Mouse (Mus musculus) right cerebral cortex, postnatal 25 days (tissue): ENCODE data around the gene Eng.
A peak's percentile ranks its signal among the peaks of the same experiment; 100 is the strongest.

Experiments used
- DNase-seq: peaks from one replicate; pipeline ENCODE4 v3.0.0; 2022

Gene Eng

DNA sequence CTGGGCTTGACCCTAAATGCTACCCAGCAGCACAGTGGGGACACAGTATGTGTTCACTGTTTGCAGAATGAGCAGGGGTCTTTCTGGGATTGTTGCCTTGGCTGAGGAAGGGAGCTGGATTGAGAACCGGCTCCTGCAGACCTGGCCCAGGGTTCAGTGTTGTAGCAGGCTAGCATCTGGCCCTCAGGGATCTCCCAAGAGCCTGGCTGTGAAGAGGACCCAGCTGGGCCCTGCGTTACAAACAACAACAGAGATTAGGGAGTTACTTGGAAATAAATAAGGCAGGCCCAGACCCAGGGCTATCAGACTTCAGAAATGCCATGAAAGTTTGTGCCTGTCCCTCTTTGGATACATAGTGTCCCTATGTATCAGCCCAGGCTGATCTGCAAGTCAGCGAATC lies 748 bp upstream of the Eng start:
- DNase-seq: no peak

DNA sequence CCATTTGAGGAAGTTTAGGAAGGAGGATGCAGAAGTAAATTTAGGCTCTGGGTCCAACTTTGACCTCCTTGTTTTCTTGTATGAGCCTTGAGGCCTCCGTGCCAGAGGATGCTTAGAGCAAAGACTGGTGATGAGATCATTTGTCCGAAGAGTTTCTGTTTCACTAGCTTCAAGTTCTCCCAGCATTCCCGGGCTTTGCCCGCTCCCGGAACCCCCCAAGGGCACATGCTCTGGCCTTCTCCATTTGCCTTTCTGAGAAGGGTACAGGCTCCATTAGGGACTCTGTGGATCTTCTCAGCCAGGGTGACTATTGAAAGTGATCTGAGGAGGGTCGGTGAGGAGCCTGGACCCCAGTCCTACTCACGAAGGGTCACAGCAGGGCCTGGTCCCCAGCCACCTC lies 971 bp downstream of the Eng start:
- no peak for DNase-seq

DNA sequence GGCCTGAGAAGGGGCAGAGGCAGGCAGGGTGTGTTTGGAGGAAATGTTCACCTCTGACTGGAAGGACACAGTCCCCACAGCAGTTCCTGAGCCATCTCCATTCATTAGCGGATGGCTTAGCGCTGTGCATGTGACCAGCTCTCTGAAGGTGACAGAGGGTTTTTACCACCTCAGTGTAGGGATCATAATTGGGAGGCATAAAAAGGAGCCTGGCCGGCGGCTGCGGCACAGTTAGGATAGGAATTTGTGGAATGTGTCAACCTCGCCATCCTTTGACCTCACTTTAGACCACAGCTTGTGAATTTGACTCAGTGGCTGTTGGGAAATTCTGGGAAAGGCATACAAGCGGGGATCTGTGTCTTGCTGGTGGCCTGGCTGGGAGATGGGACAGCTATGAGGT lies 7.4 kb downstream of the Eng start:
- no peak for DNase-seq

DNA sequence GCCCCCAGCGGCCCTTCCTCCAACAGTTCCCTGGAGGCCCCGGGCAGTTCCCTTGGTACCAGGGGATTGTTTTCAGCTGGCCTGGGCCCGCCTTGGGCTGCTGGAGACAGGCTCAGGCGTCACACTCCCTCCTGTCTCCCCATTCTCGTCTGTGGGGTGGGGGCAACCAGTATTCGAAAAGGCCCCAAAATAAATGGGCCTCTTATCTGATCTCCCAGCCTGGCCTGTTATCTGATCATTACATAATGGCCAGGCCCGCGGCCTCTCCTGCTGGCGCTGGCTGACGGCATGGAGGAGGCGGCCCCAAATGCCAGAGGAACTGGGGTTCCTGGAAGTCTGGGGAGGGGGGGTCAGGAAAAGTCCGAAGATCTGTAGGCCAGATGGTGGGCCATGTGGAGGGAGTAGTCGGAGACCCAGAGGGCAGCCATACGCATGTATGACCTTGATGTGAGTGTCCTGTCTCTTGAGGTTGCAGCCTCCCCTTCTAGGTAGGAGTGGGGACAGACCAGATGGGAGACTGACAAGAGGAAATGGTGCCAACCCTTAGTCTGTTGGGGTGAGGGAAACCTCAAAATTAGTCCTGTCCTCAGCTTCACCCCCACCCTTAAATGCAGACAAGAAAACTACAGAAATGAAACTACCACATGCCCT lies 8.5 kb downstream of the Eng start:
- DNase-seq: no peak

DNA sequence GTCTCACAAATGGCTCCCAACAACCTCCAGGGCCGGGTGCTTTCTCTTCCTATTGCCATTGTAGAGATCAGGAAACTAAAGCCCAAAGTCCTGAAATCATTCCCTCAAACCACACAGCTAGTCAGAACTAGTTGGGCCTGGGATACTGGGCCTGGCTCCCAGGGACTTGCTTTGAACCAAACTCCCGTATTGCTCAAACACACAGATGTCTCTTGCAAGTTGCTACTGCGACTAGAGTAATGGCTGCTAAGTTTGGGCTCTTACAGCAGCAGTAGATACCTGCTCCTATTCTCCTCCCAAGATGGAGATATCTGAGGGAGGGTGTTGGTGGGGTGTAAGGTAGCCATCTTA lies 9.0 kb downstream of the Eng start:
- no peak for DNase-seq

DNA sequence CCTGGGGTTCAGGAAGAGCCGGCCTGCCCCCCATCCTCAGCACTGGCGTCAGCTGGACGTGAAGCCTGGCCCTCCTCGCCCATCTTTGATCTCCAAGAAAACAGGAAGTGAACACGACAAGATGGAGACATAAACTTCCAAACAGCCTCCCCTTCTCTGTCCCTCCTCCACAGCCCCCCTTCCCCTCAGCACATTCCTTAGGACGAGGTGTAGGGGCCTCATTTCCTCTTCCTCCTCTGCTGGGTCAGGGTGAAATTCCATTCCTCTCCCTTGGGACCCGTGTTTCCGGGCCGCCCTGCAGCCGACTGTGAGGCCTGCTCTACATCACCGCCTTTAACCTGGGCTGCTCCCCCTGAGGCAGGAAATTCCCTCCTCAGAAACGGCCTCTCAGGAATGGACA lies 9.4 kb downstream of the Eng start:
- no peak for DNase-seq

- DNase-seq: no peak
These were observed 12.5 kb downstream of the Eng start for GRCm38 (mm10) chr2:32658873-32659272.

DNA sequence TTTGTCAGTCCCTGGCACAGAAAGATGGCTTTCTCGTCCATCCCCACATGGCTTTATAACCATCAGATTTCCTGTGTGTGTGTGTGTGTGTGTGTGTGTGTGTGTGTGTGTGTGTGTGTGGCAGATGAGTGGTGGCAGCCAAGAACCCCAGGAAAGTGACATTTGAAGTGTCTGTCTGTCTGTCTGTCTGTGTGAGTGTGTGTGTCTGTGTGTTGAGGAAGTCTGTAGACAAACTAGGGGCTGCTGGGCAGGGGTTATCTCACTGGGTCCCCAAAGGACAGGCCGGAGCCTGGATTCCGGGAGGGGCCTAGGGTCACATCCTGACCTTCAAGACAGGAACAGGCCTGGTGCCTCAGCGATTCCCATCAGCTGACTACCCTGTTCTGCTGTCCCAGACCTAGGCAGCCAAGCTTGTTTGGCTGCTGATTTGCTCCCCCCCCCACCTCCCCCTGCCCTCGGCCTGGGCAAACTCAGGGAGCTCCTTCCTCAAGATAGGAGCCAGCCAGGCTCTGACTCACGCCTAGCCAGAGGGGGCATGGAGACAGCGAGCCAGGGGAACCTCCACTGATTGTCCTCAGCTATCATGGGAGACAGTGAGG lies 15.2 kb downstream of the Eng start:
- no peak for DNase-seq

GRCm38 (mm10) chr2:32662291-32662690 lies 15.9 kb downstream of the Eng start:
- DNase-seq: no peak

DNA sequence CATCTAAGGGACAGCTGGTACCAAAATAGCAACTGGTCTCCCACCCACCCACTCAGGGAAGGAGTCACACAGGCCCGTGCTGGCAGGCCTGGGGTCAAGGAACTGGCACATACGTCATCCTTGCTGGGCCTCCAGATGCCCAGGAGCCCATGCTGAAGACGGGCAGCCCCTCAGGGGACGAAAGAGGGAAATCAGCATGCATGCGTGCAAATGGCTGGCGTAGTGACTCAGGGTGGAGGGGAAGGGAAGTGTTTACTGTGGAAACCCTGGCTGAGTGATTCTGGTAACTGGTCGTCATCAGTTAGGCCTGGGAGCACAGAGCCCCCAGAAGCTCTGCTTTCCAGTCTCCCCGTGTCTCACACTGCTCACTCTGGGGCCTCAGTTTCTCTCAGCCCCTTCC lies 18.9 kb downstream of the Eng start:
- DNase-seq: no peak

DNA sequence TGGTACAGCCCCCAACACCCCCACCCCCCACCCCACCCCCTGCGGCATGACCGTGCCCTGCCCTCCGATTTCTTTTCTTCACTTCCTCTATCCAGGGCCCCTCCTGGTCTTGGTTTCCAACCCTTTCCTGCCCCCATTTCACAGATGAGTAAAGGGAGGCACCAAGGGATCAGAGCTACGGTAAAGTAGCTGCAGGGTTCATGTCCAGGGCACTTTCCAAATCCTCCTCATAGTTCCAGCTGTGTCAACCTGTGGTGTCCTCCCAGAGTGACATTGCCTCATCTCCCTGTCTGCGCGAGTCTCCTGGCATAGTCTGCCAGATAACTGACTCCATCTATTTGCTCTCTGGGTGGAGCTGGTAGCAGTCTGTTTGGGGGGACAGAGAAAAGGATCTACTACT lies 19.5 kb downstream of the Eng start:
- DNase-seq: no peak

- no peak for DNase-seq
These were observed 21.4 kb downstream of the Eng start for GRCm38 (mm10) chr2:32667775-32668174.

DNA sequence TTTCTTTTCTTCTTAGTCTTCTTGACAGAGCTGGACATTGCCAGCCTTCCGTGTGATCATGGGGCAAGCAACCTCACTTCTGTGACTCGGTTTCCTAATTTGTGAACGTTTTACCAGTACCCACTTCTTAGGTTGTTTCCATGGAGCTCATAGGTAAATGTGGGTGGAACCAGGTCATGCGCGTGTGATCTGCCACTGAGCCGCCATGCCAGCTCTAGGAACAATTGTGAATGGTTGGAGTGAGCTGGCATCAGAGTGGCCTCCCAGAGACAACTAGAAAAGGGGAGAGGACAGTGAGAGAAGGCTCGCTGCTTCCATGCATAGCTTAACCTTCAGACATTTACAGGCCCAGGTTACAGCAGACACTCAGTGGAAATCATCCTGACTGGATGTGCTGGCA lies 21.8 kb downstream of the Eng start:
- no peak for DNase-seq

GRCm38 (mm10) chr2:32669876-32670275 lies 23.5 kb downstream of the Eng start:
- DNase-seq: no peak

GRCm38 (mm10) chr2:32671147-32671546 lies 24.8 kb downstream of the Eng start:
- DNase-seq: no peak

DNA sequence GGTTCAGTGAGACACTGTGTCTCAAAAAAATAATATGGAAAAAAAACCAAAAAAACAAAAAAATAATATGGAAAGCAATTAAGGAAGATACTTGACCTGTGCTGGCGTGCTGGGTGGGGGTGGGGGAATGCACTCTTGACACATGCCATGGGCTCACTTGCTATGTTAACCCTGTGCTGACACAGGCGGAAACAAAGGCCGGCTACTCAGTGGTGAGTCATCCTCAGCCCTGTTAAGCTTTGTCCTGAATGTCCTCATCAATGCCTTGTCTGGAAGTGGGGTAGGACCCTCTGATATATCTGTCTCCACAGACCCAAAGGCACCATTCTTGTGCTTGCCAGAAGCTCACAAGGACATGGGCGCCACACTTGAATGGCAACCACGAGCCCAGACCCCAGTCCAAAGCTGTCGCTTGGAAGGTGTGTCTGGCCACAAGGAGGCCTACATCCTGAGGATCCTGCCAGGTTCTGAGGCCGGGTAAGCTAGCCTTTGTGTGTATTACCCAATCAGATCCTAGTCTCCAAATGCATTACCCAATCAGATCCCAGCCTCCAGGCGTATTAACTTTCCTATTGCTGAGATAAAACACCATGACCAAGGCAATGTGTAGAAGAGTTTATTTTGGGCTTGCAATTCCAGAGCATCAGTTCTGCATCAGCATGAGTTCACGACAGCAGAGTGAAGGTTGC lies 25.7 kb downstream of the Eng start:
- DNase-seq: no peak

DNA sequence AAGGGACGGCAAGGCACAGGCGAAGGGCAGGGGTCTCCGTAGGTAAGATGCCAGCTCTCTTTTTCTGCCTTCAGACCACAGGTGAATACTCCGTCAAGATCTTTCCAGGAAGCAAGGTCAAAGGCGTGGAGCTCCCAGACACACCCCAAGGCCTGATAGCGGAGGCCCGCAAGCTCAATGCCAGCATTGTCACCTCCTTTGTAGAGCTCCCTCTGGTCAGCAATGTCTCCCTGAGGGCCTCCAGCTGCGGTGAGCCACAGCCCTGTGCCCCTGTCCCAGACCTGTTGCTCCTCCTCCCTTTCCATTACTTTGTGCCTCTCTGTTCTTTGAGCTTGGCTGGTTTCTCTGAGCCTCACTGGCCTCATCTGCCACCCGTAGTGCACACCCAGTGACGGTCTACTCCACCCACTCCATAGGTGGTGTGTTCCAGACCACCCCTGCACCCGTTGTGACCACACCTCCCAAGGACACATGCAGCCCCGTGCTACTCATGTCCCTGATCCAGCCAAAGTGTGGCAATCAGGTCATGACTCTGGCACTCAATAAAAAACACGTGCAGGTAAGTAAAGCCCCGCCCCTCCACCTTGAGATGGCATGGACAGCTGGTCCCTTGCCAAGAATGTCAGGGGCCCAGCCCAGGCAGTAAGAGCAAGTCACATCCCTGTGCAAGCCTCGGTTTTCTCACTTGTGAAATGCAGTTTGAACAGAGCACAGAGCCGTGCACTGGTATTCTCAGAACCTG lies 27.0 kb downstream of the Eng start:
- DNase-seq: no peak

- DNase-seq: no peak
These were observed 30.4 kb downstream of the Eng start for GRCm38 (mm10) chr2:32676821-32677220.

- no peak for DNase-seq
These were observed 31.3 kb downstream of the Eng start for GRCm38 (mm10) chr2:32677683-32678082.

DNA sequence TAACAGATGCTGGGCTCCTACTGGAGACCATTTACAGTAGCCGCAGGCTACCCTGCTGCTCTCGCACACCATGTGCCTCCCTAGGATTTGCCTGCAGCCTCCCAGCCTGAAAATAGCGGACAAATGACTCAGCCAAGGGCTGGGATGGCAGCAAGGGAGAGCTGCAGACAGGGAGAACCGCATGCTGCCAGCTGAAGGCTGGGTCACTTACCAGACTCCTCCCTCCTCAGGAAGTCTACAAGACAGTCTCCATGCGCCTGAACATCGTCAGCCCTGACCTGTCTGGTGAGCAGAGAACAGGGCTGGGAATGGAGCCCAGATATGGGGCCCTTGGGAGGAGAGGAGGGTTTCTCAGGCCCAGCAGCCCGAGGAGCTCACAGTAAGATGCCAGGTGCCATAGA lies 33.7 kb downstream of the Eng start:
- peak; percentile 59 for DNase-seq

DNA sequence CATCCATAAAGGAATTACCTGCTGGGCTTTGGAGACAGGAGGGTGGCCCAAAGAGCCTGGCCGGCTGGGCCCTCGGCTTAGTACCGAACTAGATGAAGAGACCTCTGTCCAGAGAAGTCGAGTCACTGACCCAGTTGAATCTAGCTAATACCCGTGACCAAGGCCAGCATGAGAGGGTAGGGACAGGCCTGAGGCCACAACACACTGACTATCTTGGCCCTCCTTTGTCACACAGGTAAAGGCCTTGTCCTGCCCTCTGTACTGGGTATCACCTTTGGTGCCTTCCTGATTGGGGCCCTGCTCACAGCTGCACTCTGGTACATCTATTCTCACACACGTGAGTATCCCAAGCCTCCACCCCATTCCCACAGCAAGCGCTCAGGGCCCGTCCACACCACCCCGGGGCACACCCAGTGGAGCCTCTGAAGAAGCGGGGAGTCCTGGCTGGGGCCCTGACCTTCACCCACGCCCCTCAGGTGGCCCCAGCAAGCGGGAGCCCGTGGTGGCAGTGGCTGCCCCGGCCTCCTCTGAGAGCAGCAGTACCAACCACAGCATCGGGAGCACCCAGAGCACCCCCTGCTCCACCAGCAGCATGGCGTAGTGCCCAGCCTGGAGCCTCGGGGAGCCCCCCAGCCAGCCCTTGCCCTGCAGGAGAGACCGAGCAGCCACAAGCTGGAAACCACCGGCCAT lies 34.7 kb downstream of the Eng start:
- no peak for DNase-seq

- DNase-seq: no peak
These were observed 35.4 kb downstream of the Eng start for GRCm38 (mm10) chr2:32681754-32682153.

DNA sequence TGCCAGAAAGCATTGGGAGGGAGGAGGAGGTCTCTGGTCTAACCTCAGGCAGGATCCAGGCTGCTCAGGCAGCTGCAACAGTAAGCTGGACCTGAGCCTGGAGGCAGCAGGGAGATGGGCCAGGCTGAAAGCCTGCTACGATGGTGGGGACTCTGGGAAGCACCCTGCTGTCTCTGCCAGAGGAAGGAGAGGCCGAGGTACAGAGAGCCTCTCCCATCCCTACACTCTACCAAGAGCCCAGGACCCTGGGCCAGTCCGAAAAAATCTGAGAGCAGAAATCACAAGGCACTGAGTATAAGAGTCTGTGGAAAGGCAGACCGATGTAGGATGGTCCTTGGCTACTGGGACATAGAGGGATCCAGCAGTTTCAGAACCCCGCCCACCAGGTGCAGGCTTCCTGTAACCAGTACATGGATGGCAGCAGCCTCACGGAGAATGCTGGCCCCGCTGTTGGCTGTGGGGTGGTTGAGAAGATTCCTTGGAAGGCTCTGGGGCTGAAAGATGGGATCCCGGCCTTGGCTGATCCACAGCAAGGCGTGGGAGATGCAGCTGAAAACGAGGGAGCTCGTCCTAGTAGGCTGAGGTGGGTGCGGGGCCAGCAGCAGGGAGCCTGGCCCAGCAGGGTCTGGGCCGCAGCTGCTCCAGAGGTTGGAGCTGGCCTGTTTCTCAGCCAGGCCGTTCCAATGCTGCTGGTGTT lies 36.5 kb downstream of the Eng start:
- DNase-seq: no peak
